Mouse (Mus musculus) hindbrain, embryonic 13.5 days (tissue): ENCODE results near the gene Nr1i2. TPM values are rescaled to one million over a fixed set of nuclear protein-coding genes. Genes with fewer than 3 reads are reported as not detected.
"Not testable (repeated sequence)": the region's sequence is repeated elsewhere in the genome, so short reads cannot be mapped to it uniquely, and the experiment has no call there.

ENCODE experiments used
- ATAC-seq: fragments of 200-750 bp; cut with Nextera tagmentation; 2 replicates; pipeline ENCODE4 v1.8.0; 2017; ENCODE audit warnings: moderate TSS enrichment; ENCODE audit not compliant: low FRiP score
- H3K27ac ChIP-seq: fragments of 300-500 bp; sonication (generic); 2 replicates; pipeline ENCODE4 v1.5.1; 2015; ENCODE audit warnings: inconsistent platforms, mild to moderate bottlenecking, moderate library complexity
- H3K27me3 ChIP-seq: fragments of 300-500 bp; sonication (generic); 2 replicates; pipeline ENCODE4 v1.6.1; 2015; ENCODE audit warnings: mild to moderate bottlenecking, inconsistent platforms
- H3K36me3 ChIP-seq: fragments of 300-500 bp; sonication (generic); 2 replicates; pipeline ENCODE4 v1.6.1; 2015; ENCODE audit warnings: mild to moderate bottlenecking, inconsistent platforms
- H3K4me1 ChIP-seq: fragments of 300-500 bp; sonication (generic); replicated peaks from 2 replicates; pipeline ENCODE4 v1.6.1; 2015; ENCODE audit warnings: inconsistent platforms
- H3K4me2 ChIP-seq: fragments of 300-500 bp; sonication (generic); 2 replicates; pipeline ENCODE4 v1.6.1; 2015; ENCODE audit warnings: inconsistent platforms, mild to moderate bottlenecking, moderate library complexity
- H3K4me3 ChIP-seq: fragments of 300-500 bp; sonication (generic); 2 replicates; pipeline ENCODE4 v1.5.1; 2015; ENCODE audit warnings: mild to moderate bottlenecking, inconsistent platforms
- H3K9ac ChIP-seq: fragments of 300-500 bp; sonication (generic); 2 replicates; pipeline ENCODE4 v1.6.1; 2015; ENCODE audit warnings: mild to moderate bottlenecking, inconsistent platforms
- H3K9me3 ChIP-seq: fragments of 300-500 bp; sonication (generic); 2 replicates; pipeline ENCODE4 v1.6.1; 2016; ENCODE audit warnings: inconsistent platforms
- WGBS: fragments of 180-500 bp; shearing (Covaris S2); methylation state at CpG from one replicate; pipeline ENCODE4 v1.1.7; 2015; 5-methylcytosine and 5-hydroxymethylcytosine counted together
- polyA plus RNA-seq: library from polyadenylated mRNA; unstranded; fragments of >200 nt; fragmentation: Nextera tagmentation; extraction: Ambion mirVana; gene quantifications from 2 replicates; pipeline ENCODE4 v1.2.1, GENCODE M21; 2015

Gene Nr1i2
- polyA plus RNA-seq, 1 experiment from 2014 or later, result not detected

DNA sequence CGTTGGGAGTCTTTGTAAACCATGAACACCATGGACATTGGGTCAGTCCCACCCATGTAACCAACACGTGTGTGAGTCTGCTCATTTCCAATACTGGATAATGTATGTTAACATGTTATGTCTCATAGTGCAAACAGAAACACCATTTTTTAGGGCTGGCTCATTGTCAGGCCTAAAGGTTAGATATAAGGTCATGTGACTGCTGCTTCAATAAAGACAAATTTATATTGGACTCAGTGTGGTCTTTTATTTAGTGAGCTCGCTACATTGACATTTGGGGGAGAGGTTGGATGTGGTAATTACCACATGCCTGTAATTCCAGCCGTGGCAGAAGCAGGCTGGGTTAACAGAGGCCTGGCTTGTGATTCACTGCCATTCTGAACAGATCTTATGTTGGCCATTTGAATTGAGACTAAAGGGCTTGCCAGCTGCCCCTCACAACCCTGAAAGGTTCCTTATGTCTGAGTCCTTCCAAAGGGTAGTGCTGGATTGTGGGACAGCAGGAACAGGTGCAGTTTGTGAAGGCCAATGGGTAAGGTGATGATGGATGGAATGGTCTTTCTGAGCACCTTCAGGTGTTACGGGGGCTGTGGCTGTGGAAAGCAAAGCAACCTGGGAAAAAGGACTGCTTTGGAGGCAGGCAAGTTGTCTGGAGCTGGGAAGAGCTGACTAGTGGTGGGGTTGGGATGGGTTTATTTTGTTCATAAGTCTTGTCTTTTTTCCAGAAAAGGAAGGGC lies 48.6 kb downstream of the Nr1i2 start:
- H3K27me3 ChIP-seq, result no peaks in the 10 kb centered on the region
- no peak overlapping the region for H3K9ac ChIP-seq
- no peak overlapping the region for H3K4me3 ChIP-seq
- no peak overlapping the region for H3K4me2 ChIP-seq
- no peak overlapping the region for H3K27ac ChIP-seq
- ATAC-seq, result no peak
- H3K4me1 ChIP-seq, result no peaks in the 10 kb centered on the region
- H3K9me3 ChIP-seq, result no peaks in the 10 kb centered on the region
- 76% methylated on average over 5 of the region's 5 CpGs for WGBS
- H3K36me3 ChIP-seq, result peaks cover 24% of the 10 kb centered on the region

- ATAC-seq, result no peak
- no peaks in the 10 kb centered on the region for H3K9me3 ChIP-seq
These were observed 49.2 kb downstream of the Nr1i2 start for GRCm38 (mm10) chr16:38245379-38245778.

GRCm38 (mm10) chr16:38244111-38244510 lies 50.5 kb downstream of the Nr1i2 start:
- Histone ChIP-seq H3K4me1 (no peaks in the 10 kb centered on the region), H3K36me3 (peaks cover 36% of the 10 kb centered on the region), H3K9me3 (no peaks in the 10 kb centered on the region), H3K9ac (no peak overlapping the region), H3K4me2 (no peak overlapping the region), H3K27ac (no peak overlapping the region), H3K4me3 (no peak overlapping the region), H3K27me3 (no peaks in the 10 kb centered on the region)
- WGBS, result 91% methylated on average over 6 of the region's 6 CpGs
- ATAC-seq, result no peak

More at GRCm38 (mm10) chr16:38245379-38245778, 49.2 kb downstream of the Nr1i2 start:
- peaks cover 29% of the 10 kb centered on the region for H3K36me3 ChIP-seq
- WGBS, result 57% methylated on average over 2 of the region's 2 CpGs
- H3K27me3 ChIP-seq, result no peaks in the 10 kb centered on the region
- no peak overlapping the region for H3K4me3 ChIP-seq
- H3K4me2 ChIP-seq, result no peak overlapping the region
- no peak overlapping the region for H3K9ac ChIP-seq
- no peak overlapping the region for H3K27ac ChIP-seq
- H3K4me1 ChIP-seq, result no peaks in the 10 kb centered on the region

DNA sequence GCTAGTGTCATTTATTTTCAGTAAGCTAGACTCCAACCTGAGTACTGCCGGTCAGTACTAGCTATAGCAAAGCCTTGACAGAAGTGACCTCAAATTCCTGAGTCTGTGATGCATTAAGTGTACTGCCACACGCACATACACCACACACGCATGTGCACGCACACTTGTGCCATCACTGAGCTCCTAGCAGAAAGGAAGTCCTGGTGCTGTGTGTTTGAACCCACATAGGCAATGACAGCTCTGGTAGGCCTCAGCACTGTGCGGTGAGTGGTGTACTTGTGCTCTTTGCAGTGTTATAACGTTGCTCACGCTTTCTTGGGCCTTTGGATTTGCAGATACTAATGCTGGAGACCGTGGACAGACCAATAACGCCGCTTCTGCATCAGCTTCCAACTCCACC lies 54.5 kb downstream of the Nr1i2 start:
- Histone ChIP-seq H3K4me2 (no peak overlapping the region), H3K9me3 (no peaks in the 10 kb centered on the region), H3K36me3 (peaks cover 40% of the 10 kb centered on the region), H3K27ac (0 out of 2 replicates have a peak overlapping the region, but pooled peaks have one; percentile 0), H3K4me1 (no peaks in the 10 kb centered on the region), H3K27me3 (no peaks in the 10 kb centered on the region), H3K4me3 (no peak overlapping the region), H3K9ac (no peak overlapping the region)
- WGBS, result 97% methylated on average over 10 of the region's 10 CpGs
- ATAC-seq, result no peak

DNA sequence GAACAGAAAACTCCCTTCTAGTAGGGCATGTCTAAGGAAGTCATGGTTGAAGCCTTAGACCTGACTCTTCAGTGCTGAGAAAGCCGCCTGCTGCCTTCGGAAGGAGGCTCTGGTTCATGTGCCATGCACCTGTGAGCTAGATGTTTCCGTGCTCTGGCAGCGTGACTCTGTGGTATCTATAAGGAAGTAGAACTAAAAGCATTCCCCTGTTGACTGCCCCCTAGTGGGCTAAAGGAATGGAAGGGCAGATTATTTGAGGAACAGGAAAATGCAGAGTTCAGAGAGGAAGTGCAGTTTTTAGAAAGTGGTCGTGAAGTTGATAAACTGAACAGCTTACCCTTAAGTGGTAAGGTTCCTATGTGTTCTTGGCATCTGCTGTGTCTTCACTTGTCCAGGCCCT lies 54.9 kb downstream of the Nr1i2 start:
- H3K4me1 ChIP-seq, result no peaks in the 10 kb centered on the region
- no peak overlapping the region for H3K4me2 ChIP-seq
- H3K27ac ChIP-seq, result 0 out of 2 replicates have a peak overlapping the region, but pooled peaks have one; percentile 0
- no peak for ATAC-seq
- no peaks in the 10 kb centered on the region for H3K27me3 ChIP-seq
- peaks cover 40% of the 10 kb centered on the region for H3K36me3 ChIP-seq
- H3K4me3 ChIP-seq, result no peak overlapping the region
- H3K9ac ChIP-seq, result no peak overlapping the region
- H3K9me3 ChIP-seq, result no peaks in the 10 kb centered on the region
- WGBS, result 85% methylated on average over 5 of the region's 5 CpGs

DNA sequence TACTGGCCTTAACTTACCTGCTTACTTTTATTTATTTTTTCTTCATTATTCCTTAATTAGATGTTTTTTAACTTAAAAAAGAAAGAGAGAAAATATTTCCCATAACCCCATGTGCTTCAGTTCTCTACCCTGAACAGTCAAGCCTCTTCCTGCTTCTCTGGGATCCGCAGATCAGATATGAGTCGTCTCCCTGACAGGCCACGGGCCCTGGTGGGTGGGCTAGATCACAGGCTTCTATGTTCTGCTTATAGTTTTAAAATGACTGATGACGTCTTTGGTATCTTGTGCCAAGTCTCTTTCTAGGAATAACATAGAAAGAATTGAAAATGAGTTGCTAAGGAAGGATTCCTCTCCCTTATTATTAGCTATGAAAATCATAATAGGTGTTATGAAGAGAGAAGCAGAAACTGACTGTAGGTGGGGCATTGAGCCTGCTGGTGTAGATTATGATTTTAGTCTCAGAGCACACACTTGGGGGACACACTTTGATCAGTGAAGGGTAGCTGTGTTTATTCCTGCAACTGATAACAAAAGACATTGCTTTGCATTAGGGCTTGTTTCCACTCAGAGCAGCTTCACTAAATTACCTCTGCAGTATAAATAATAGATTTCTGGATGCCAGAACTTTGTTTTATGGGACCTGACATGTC lies 57.6 kb downstream of the Nr1i2 start:
- no peaks in the 10 kb centered on the region for H3K4me1 ChIP-seq
- no peaks in the 10 kb centered on the region for H3K27me3 ChIP-seq
- 81% methylated on average over 4 of the region's 4 CpGs for WGBS
- H3K27ac ChIP-seq, result no peak overlapping the region
- no peak for ATAC-seq
- no peak overlapping the region for H3K4me2 ChIP-seq
- no peaks in the 10 kb centered on the region for H3K9me3 ChIP-seq
- H3K4me3 ChIP-seq, result no peak overlapping the region
- H3K9ac ChIP-seq, result no peak overlapping the region
- H3K36me3 ChIP-seq, result peaks cover 26% of the 10 kb centered on the region

GRCm38 (mm10) chr16:38222491-38222890 lies 72.1 kb downstream of the Nr1i2 start:
- peaks cover 36% of the 10 kb centered on the region for H3K36me3 ChIP-seq
- H3K4me3 ChIP-seq, H3K4me2 ChIP-seq, H3K9me3 ChIP-seq, H3K4me1 ChIP-seq, H3K27ac ChIP-seq, H3K27me3 ChIP-seq, H3K9ac ChIP-seq, ATAC-seq: not testable (repeated sequence)
- WGBS, result 96% methylated on average over 5 of the region's 5 CpGs

GRCm38 (mm10) chr16:38205272-38205671 lies 89.4 kb downstream of the Nr1i2 start:
- Histone ChIP-seq H3K36me3 (peaks cover 19% of the 10 kb centered on the region), H3K27ac (no peak overlapping the region), H3K9ac (no peak overlapping the region), H3K4me2 (no peak overlapping the region), H3K4me3 (no peak overlapping the region), H3K4me1 (0 out of 2 replicates have a peak, but pooled peaks cover 4% of the 10 kb centered on the region), H3K9me3 (no peaks in the 10 kb centered on the region), H3K27me3 (no peaks in the 10 kb centered on the region)
- 98% methylated on average over 7 of the region's 7 CpGs for WGBS
- ATAC-seq, result no peak

Other genes with a start within 250 kb of the Nr1i2 start
- 156 and 157 TPM in 2 replicates for gene Gsk3b, start 205.8 kb downstream of the Nr1i2 start, polyA plus RNA-seq
- gene Maats1, start 47.3 kb upstream of the Nr1i2 start, polyA plus RNA-seq, result 0.74 and 1.8 TPM in 2 replicates
- 98.7 and 106 TPM in 2 replicates for gene Cox17, start 52.2 kb upstream of the Nr1i2 start, polyA plus RNA-seq
- gene Gm21987, start 52.2 kb upstream of the Nr1i2 start, polyA plus RNA-seq, result not detected in 2 replicates
- 0.49 and 0.61 TPM in 2 replicates for gene Popdc2, start 67.4 kb upstream of the Nr1i2 start, polyA plus RNA-seq
- 0.30 and 0.31 TPM in 2 replicates for gene Pla1a, start 138.3 kb upstream of the Nr1i2 start, polyA plus RNA-seq
- 157 and 162 TPM in 2 replicates for gene Adprh, start 157.9 kb upstream of the Nr1i2 start, polyA plus RNA-seq
- gene Cd80, start 160.7 kb upstream of the Nr1i2 start, polyA plus RNA-seq, result 0.48 and 0.55 TPM in 2 replicates
- gene Timmdc1, start 227.8 kb upstream of the Nr1i2 start, polyA plus RNA-seq, result 37.3 and 37.8 TPM in 2 replicates